Mouse (Mus musculus) spleen, adult 2 months (tissue): Measurements from ENCODE around the gene Fgfr2.

Source experiments
- CTCF ChIP-seq: fragments of 200-500 bp; IDR thresholded peaks from 2 replicates; pipeline ENCODE4 v1.5.1; 2011; ENCODE audit warnings: mild to moderate bottlenecking, inconsistent platforms; ENCODE audit not compliant: insufficient read depth, insufficient read length, insufficient replicate concordance; ENCODE audit errors: extremely low read depth
- POLR2A ChIP-seq: fragments of 200-500 bp; IDR thresholded peaks from 2 replicates; pipeline ENCODE4 v1.6.1; 2011; ENCODE audit warnings: low read depth, low read length, inconsistent platforms

DNA sequence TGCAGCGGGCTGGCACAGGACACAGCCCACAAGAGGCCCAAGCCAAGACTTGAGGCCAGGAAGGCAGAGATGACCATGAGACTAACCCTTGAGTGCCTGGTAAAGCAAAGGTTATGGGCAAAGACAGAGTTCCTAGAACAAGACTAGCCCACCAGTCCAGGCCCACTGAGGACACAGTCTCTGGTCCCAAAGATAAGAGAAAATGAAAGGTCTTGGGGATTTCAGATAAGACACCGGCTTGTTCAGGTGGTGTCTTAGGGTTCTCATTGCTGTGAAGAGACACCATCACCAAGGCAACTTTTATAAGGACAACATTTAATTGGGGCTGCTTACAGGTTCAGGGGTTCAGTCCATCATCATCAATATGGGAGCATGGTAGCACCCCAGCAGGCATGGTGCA is 779.2 kb downstream of the Fgfr2 start:
- TF ChIP-seq CTCF (no peak), POLR2A (no peak)
